Mouse (Mus musculus): ENCODE measurements at regions not wholly inside any gene's neighbourhood (a gene's known extent, or its start where the extent isn't known, plus 50 kb on each side); places are given as distances from the start of the nearest gene placed in this dataset.

DNA sequence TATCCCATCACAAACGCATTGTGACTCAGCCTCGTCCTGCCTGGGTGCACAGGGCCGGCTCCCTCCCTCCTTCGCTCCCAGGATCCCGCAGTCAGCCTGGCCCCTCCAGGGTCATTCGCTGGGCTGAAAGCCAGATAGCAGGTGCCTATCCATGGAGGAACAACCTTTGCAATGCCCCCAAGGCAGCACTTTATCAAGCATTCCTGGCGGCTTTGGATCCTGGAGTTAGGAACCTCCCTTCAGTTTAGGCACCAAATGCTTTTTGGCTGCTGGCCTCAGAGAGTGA is 143.9 kb upstream of the Gli2 start:
- no peak overlapping the region for H3K4me3 ChIP-seq
- 57% methylated on average over 7 of the region's 7 CpGs for WGBS
- H3K4me1 ChIP-seq: peaks cover 15% of the 10 kb centered on the region
- H3K36me3 ChIP-seq (replicated peaks): no peaks in the 10 kb centered on the region
- H3K27ac ChIP-seq (replicated peaks): no peak overlapping the region
- no peaks in the 10 kb centered on the region for H3K27me3 ChIP-seq (replicated peaks; ENCODE audit: low read depth, poor library complexity, severe bottlenecking)
- no peak for DNase-seq (ENCODE audit: low spot score)
- no peaks in the 10 kb centered on the region for H3K9me3 ChIP-seq

DNA sequence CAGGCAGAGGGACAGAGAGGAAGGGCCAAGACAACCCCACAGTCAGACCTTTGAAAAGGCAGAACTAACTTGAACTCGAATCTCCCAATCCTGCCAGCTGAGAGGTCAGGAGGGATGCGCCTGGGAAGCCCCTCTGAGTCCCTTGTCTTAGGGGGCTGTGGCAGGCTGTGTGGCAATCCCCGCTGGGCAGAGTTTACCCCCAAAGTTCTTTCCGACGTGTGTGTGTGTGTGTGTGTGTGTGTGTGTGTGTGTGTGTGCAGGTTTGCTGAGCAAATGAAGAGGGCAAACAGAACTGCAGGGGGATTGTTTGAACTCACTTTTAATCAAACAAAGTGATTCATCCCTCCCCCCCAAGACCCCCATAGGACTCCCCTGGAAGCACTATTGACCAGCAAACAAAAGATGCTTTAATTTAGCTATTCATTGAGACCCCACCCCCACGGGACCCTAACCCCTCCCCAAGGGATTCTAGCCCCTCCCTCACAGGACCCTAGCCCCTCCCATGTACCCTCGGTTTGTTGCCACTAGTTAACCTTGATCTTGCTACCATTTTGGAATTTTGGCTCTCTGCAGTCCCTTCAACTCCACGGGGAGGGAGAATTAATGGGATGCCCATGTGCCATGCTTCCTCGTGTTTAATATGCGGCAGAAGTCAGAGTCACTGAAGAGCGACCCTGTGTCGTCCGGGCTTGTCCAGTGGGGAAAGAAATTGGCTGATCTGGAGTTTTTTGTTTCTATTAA is 143.4 kb upstream of the Gli2 start:
- no peak overlapping the region for H3K27ac ChIP-seq (replicated peaks)
- 49% methylated on average over 13 of the region's 13 CpGs for WGBS
- H3K4me3 ChIP-seq: no peak overlapping the region
- H3K36me3 ChIP-seq (replicated peaks): no peaks in the 10 kb centered on the region
- H3K27me3 ChIP-seq (replicated peaks; ENCODE audit: low read depth, poor library complexity, severe bottlenecking): no peaks in the 10 kb centered on the region
- no peaks in the 10 kb centered on the region for H3K9me3 ChIP-seq
- H3K4me1 ChIP-seq: peaks cover 15% of the 10 kb centered on the region
- no peak for DNase-seq (ENCODE audit: low spot score)

DNA sequence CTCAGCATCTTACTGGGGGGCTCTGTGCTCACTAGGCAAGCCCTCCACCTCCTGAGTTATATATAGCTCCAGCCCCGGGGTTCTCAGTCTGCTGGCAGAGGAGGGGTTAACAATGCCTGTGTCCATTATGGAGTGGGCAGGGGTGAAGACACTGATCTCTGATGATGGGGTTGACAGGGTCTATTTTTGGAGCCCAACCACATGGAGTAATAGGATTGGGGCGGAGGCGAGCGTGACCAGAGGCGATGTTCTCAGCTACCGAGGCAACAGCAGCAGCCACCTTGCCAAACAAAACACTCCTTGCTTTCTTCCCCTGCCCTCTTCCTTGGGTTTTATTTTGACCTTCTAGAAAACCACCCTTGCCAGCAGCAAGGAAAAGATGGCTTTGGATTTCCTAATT is 141.1 kb upstream of the Gli2 start:
- 45% methylated on average over 6 of the region's 6 CpGs for WGBS
- Histone ChIP-seq H3K4me1 (peaks cover 19% of the 10 kb centered on the region), H3K36me3 (replicated peaks) (no peaks in the 10 kb centered on the region), H3K4me3 (no peak overlapping the region), H3K27me3 (replicated peaks; ENCODE audit: low read depth, poor library complexity, severe bottlenecking) (peaks cover 18% of the 10 kb centered on the region), H3K27ac (replicated peaks) (no peak overlapping the region), H3K9me3 (no peaks in the 10 kb centered on the region)
- no peak for DNase-seq (ENCODE audit: low spot score)

DNA sequence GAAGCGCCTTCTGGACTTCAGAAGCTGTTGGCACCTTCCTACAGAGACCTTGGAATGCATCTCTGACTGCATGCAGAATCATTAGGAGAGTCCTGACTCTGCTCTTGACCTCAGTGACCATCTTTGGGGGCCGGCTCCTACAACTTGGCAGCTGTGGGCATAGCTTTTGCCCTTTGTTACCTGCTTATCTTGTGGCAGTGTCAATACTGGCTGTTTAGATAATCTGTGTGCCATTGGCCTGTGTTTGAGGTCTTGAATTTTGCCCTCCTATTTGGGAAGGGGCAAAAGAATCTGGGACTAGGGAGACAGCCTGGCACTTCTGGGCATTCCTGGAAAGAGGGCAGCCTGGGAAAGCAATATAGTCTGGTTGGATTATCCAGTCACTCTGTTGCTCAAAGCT is 137.8 kb upstream of the Gli2 start:
- Histone ChIP-seq H3K27me3 (replicated peaks; ENCODE audit: low read depth, poor library complexity, severe bottlenecking) (peaks cover 39% of the 10 kb centered on the region), H3K27ac (replicated peaks) (no peak overlapping the region), H3K4me1 (peaks cover 15% of the 10 kb centered on the region), H3K9me3 (no peaks in the 10 kb centered on the region), H3K4me3 (no peak overlapping the region), H3K36me3 (replicated peaks) (no peaks in the 10 kb centered on the region)
- 82% methylated on average over 2 of the region's 2 CpGs for WGBS
- DNase-seq (ENCODE audit: low spot score): no peak

DNA sequence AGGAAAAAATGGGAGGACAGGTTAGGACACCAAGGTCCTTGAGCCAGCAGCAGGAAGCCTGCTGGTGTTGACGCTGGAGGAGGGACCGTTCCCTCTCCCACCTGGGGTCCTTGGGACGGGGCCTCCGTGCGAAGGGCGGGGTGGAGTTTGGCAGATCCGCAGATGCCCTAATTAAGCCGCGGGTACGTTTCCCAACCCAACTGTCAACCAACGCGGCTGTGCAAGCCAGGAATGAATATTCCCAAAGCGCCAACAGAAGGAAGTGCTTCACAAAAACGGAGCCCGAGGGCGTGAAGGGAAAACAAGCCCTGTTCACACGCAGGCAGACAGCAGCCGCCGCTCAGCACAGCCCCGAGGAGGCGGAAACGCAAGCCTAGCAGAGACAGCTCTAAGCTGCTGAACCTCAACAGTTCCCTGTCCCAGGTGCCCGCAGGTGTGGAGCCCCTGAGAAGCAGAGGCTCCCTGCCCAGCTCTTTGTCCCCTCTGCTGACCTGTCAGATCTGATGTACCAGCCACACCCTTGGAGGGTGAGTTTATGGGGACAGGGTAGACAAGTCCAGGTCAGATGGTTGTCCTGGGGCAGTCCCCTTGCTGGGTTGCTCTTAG is 136.1 kb upstream of the Gli2 start:
- H3K27ac ChIP-seq (replicated peaks): no peak overlapping the region
- no peaks in the 10 kb centered on the region for H3K9me3 ChIP-seq
- H3K27me3 ChIP-seq (replicated peaks; ENCODE audit: low read depth, poor library complexity, severe bottlenecking): peaks cover 39% of the 10 kb centered on the region
- peak overlapping the region; percentile 48 for H3K4me3 ChIP-seq
- WGBS: 2% methylated on average over 23 of the region's 23 CpGs
- H3K4me1 ChIP-seq: peaks cover 9% of the 10 kb centered on the region
- no peaks in the 10 kb centered on the region for H3K36me3 ChIP-seq (replicated peaks)
- DNase-seq (ENCODE audit: low spot score): peak; percentile 43

DNA sequence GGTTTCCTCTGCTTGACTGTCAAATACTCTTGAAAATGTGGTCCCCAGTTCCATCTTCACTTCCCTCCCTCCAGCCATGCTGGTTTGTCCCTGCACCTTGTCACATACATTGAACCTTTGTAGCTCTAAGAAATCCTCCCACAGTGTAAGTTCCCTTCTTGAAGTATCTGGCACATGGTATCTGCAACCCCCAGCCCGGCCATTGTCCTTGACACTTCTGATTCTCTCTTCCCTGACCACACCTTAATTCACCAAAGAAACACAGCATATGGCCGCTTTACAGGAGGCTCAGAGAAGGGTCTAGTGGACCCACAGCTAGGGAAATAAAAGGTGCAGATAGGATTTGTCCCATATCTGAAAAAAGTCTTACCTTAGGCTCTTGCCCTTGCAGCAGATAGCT is 133.9 kb upstream of the Gli2 start:
- Histone ChIP-seq H3K4me1 (peaks cover 9% of the 10 kb centered on the region), H3K9me3 (no peaks in the 10 kb centered on the region), H3K36me3 (replicated peaks) (no peaks in the 10 kb centered on the region), H3K27me3 (replicated peaks; ENCODE audit: low read depth, poor library complexity, severe bottlenecking) (peaks cover 39% of the 10 kb centered on the region), H3K27ac (replicated peaks) (no peak overlapping the region), H3K4me3 (no peak overlapping the region)
- 83% methylated on average over 2 of the region's 2 CpGs for WGBS
- DNase-seq (ENCODE audit: low spot score): no peak

DNA sequence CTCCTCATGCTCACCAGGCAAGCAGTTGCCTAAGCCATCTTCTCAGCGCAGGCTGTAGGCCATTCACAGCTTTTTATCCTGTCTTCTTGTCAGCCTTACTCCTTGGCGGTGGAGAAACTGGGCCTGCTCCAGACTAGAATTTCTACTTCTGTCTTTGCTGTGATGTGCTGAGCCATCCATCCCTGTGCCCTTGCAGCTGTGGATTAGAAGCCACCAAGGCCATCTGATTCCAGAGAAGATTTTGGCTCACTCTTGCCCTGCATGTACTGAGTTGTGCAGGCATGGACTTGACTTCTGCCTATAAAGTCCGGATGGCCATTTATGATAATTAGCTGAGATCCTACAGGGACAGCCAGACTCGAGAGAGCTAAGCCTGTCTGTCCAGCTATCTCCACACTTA is 133.4 kb upstream of the Gli2 start:
- Histone ChIP-seq H3K27me3 (replicated peaks; ENCODE audit: low read depth, poor library complexity, severe bottlenecking) (peaks cover 39% of the 10 kb centered on the region), H3K27ac (replicated peaks) (no peak overlapping the region), H3K4me3 (no peak overlapping the region), H3K36me3 (replicated peaks) (no peaks in the 10 kb centered on the region), H3K9me3 (no peaks in the 10 kb centered on the region), H3K4me1 (peaks cover 9% of the 10 kb centered on the region)
- WGBS: 79% methylated on average over 4 of the region's 4 CpGs
- no peak for DNase-seq (ENCODE audit: low spot score)

DNA sequence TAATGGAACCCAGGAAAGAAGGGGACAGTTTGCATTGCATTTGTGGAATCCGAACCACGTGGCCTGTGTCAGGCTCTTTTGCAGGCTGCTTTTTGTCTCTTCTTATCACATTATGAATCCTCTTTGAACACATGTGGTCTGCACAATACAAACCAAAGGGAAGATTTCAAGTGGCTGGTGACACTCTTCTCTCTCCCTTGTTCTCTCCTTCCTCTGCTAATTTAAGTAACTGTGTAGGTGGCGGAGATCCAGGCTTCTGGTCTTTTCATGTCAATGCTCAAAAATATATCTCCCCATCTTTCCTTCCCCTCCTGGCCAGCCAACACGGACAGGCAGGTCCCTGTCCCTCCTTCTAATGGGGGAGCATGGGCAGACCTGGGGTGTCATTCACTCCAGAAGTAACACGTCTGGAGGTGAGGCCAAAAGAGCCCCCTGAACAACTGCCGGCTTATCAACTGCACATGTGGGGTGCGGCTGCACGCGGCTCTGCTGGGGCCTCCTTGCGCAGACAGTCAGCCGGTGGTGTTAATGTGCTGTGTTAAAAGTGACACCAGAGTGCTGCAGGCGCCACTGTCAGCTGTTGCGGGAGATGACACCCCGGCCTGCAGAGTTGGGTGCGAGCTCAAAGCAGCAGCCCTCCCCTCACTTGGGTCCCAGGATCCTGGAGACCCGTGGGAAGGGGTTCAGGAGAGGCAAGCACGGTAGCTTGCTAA is 130.3 kb upstream of the Gli2 start:
- 83% methylated on average over 17 of the region's 17 CpGs for WGBS
- no peaks in the 10 kb centered on the region for H3K4me1 ChIP-seq
- peaks cover 12% of the 10 kb centered on the region for H3K27me3 ChIP-seq (replicated peaks; ENCODE audit: low read depth, poor library complexity, severe bottlenecking)
- H3K9me3 ChIP-seq: no peaks in the 10 kb centered on the region
- no peak overlapping the region for H3K27ac ChIP-seq (replicated peaks)
- no peak for DNase-seq (ENCODE audit: low spot score)
- no peaks in the 10 kb centered on the region for H3K36me3 ChIP-seq (replicated peaks)
- H3K4me3 ChIP-seq: no peak overlapping the region

DNA sequence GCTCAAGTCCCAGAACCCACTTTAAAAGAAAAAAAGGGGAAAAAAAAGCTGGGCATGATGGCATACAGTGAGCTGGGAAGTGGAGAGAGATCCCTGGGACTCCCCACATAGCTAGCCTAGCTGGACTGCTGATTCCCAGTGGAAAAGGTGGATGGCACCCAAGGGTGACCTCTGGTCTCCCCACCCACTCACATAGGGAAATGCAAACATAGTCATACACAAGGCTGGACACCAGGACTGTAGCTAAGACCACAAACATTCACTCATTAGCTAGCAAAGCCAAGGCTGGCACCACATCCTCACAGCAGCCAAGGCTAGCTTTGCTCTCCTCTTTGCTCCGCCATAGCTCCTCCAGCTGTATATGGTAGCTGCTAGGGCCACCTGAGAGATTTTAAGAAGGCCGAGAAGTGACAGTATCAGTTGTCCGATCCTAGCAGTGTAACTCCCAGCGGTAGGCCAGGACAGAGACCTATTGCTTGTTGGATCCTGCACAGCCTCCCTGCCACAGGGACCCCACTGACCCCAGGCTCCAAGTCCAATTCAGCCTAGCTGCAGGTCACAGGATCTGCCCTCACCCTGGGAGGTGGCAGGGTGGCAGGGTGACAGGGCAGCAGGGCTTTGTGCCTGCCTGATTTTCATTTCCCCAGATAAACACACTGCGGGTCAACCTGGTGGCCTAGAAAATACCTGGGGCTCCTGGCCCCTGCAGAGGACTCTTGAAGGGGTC is 119.8 kb upstream of the Gli2 start:
- WGBS: 66% methylated on average over 5 of the region's 5 CpGs
- no peak overlapping the region for H3K27ac ChIP-seq (replicated peaks)

DNA sequence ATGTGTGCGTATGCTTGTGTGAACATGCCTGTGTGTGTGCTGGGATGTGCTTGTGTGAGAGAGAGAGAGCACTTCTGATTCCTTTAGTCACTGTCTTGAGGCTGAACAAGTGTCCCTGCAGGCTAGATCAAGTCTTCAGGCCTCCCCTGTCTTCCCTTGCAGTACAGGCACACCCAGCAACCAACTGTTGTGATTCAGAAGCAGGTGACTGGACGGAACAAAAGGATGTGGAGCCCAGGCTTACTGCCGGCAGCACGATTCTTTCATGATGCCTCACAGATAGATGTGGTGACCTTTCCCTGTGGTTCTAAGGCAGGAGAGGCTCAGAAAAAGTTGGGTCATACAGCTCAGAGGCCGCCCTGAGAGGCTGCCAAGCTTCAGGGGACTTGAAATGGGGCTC is 114.0 kb upstream of the Gli2 start:
- H3K4me1 ChIP-seq: peaks cover 6% of the 10 kb centered on the region; the same call in 1 of the 2 replicates
- H3K9me3 ChIP-seq: no peaks in the 10 kb centered on the region
- H3K27ac ChIP-seq (replicated peaks): no peak overlapping the region
- H3K27me3 ChIP-seq (replicated peaks; ENCODE audit: low read depth, poor library complexity, severe bottlenecking): no peaks in the 10 kb centered on the region
- WGBS: 71% methylated on average over 5 of the region's 5 CpGs
- H3K4me3 ChIP-seq: no peak overlapping the region
- no peak for DNase-seq (ENCODE audit: low spot score)
- H3K36me3 ChIP-seq (replicated peaks): no peaks in the 10 kb centered on the region

More for the DNA sequence above, 119.8 kb upstream of the Gli2 start:
- H3K4me3 ChIP-seq: no peak overlapping the region
- H3K4me1 ChIP-seq: peaks cover 3% of the 10 kb centered on the region; the same call in 1 of the 2 replicates
- H3K36me3 ChIP-seq (replicated peaks): no peaks in the 10 kb centered on the region
- no peak for DNase-seq (ENCODE audit: low spot score)
- no peaks in the 10 kb centered on the region for H3K9me3 ChIP-seq
- H3K27me3 ChIP-seq (replicated peaks; ENCODE audit: low read depth, poor library complexity, severe bottlenecking): no peaks in the 10 kb centered on the region

DNA sequence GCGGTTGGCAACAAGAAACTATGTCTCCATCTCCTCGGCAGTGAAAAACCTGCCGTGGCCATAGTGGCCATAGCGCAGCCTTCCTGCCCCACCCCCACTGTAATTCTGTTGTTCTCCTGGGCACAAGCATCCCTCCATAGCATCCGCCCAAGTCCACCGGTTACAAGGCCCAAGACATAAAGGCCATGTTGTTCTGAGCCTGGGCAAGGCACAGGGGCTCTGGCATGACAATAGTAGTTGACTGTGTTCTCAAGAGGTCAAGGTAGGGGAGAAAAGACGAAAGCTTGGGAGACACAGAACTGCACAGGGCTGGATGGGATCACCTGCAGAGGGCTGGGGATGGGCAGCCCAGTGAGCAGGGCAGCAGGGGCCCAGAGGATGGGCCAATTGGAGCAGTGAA is 112.9 kb upstream of the Gli2 start:
- 87% methylated on average over 7 of the region's 7 CpGs for WGBS
- Histone ChIP-seq H3K4me3 (no peak overlapping the region), H3K27me3 (replicated peaks; ENCODE audit: low read depth, poor library complexity, severe bottlenecking) (no peaks in the 10 kb centered on the region)

DNA sequence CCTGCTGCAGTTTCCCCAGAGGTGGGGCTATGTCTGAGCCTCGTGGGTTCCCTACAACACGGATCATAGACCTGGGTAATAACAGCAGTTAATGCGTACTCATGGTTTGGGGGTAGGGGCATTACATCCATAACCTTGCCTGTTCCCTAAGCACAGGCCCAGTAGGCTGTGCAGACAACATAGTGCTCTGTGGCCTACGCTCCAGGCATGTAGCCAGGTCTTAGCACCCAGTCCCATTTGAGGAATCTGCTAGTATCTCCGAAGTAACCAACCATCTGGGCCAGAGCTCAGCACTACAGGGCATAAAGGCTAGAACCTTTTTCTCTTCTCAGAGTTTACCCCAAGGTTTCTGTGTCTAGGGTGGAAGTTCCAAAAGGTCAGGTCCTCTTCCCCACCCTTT is 111.4 kb upstream of the Gli2 start:
- WGBS: 85% methylated on average over 5 of the region's 5 CpGs
- Histone ChIP-seq H3K27ac (replicated peaks) (no peak overlapping the region), H3K4me1 (peaks cover 6% of the 10 kb centered on the region; the same call in 1 of the 2 replicates), H3K27me3 (replicated peaks; ENCODE audit: low read depth, poor library complexity, severe bottlenecking) (no peaks in the 10 kb centered on the region), H3K36me3 (replicated peaks) (no peaks in the 10 kb centered on the region), H3K9me3 (no peaks in the 10 kb centered on the region), H3K4me3 (no peak overlapping the region)
- DNase-seq (ENCODE audit: low spot score): no peak

More for the DNA sequence above, 112.9 kb upstream of the Gli2 start:
- Histone ChIP-seq H3K4me1 (peaks cover 6% of the 10 kb centered on the region; the same call in 1 of the 2 replicates), H3K9me3 (no peaks in the 10 kb centered on the region), H3K36me3 (replicated peaks) (no peaks in the 10 kb centered on the region), H3K27ac (replicated peaks) (no peak overlapping the region)
- DNase-seq (ENCODE audit: low spot score): no peak

Measured in embryonic facial prominence, embryonic 10.5 days (tissue).